Mouse (Mus musculus): ENCODE results near the gene Mylpf.

Gene Mylpf

GRCm38 (mm10) chr7:127259186-127259905, 50.7 kb downstream of the Mylpf start:
- DNase-seq (ENCODE audit: low spot score in 2 of 2), result no peak

- DNase-seq (ENCODE audit: low spot score in 2 of 2), result peak; percentile 96 to 97
Measured at GRCm38 (mm10) chr7:127260309-127261111, 51.8 kb downstream of the Mylpf start, which contains the start of gene Dctpp1. Dctpp1 (minus strand) TSS chr7:127260709.

- no peak for DNase-seq (ENCODE audit: low spot score in 2 of 2)
Measured at GRCm38 (mm10) chr7:127262218-127262961, 53.7 kb downstream of the Mylpf start.

GRCm38 (mm10) chr7:127263526-127263925, 54.8 kb downstream of the Mylpf start:
- DNase-seq (ENCODE audit: low spot score in 2 of 2), result no peak
